Mouse (Mus musculus) urinary bladder, adult 18-20 months (tissue): ENCODE measurements around the gene Zc3hav1.
A peak's percentile ranks its signal among the peaks of the same experiment; 100 is the strongest.
"Not testable (repeated sequence)": the region's sequence is repeated elsewhere in the genome, so short reads cannot be mapped to it uniquely, and the experiment has no call there.

Experiments used
- DNase-seq, 2 experiments: peaks; one replicate each; pipeline ENCODE4 v3.0.0; 2022; ENCODE audit warnings: low spot score in 2 of 2, mixed read lengths in 2 of 2

The Zc3hav1 gene

DNA sequence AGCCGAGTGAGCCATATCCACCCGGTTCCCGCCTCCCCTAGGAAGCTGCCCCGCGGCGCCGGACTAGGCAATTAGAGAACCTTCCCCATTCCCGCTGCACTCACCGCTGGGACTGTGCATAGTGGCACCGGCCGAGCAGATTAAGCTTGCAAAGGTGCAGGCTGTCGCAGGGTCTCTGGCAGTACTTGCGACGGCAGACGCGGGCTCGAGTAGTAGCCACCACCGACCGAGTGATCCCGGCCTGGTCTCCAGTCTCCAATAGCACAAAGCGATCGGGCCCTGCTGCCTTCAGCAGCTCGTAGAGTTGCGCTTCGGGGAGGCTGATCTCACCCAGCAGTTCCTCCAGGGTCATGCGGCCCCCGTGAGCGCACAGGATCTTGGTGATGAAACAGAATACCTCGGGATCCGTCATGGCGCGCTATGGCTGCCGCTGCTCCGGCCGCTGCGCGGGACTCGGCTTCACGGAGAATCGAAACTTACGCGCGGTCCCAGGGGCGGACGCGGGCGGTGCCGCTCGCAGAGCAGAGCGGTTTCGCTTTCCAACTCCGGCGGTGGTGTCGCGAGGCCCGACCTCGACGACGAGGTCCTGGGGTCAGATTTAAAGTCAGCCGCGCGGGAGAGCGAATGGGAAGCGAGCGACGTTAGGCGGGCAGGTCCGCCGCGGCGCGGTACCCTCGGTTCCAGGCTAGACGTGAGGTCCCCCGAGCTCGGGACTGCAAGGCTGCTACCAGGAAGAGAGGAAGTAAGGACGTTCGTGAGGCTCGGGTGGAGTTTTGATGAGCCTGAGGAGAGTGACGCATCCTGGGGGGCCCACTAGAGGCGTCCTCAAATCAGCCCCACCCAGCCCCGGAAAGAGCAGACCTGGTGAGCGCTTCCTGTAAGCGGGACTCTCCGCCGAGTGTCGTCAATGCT, at the start of gene Zc3hav1:
Gene Zc3hav1 (minus strand): TSS at position 793 of the 912 bp plus-strand sequence.
- DNase-seq, result peak; percentile 77 to 88

DNA sequence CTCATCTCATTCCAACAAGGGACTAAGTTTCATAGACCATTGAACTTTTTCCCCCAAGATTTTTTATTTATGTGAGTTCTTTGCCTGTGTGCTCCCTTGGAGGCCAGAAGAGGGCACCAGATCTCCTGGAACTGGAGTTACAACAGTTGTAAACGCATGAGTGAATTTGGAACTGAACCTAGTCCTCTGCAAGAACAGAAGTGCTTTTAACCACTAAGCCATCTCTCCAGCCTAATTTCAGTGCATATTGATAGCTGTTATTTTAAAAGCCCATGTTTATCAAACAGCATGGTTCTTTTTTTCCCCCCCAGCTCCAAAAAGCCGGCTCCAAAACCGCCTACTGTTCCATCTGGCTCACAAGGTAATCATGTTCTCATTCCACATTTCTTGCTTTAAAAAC, 35.3 kb upstream of the Zc3hav1 start:
- no peak for DNase-seq

GRCm38 (mm10) chr6:38381129-38381771, 26.8 kb upstream of the Zc3hav1 start, which contains the start of gene Ttc26:
Gene Ttc26 (plus strand): TSS chr6:38381469.
- DNase-seq, result peak; percentile 74 to 81

DNA sequence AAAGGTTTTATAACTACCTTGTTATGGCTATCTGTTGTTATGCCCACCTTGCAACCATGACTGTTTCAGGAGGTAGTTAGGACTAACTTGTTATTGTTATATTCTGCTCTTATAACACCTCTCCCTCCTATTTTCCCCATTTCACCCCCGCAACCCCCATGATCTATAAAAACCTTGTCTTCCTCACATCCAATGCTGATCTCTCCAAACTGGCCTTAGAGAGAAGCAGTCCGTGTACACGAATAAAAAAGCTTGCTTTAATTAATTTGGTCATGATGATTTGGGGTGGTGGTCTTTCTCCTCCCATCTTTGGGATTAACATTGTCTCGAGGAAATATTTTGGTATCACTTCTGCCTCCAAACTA, 26.3 kb upstream of the Zc3hav1 start:
- no peak for DNase-seq

- DNase-seq, result no peak
Measured at GRCm38 (mm10) chr6:38374271-38374670, 19.9 kb upstream of the Zc3hav1 start.

DNA sequence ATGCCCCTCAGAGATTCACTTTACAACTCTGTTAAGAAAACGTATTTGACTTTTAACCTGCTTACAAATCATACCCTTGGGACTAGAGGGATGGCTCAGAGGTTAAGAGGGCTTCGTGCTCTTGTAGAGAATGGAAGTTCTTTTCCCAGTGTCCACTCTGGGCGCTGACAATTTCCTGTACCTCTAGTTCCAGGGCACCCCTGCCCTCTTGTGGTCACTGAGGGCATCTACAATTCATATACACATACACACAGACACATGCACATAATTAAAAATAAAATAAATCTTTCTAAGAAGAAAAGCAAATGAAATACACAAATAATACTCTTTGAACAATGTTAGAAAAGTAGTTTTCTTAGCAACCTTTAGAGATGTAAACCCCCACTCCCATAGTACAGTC, 15.5 kb upstream of the Zc3hav1 start:
- DNase-seq, result no peak

GRCm38 (mm10) chr6:38364121-38364520, 9.7 kb upstream of the Zc3hav1 start:
- no peak for DNase-seq

- no peak for DNase-seq
Measured at GRCm38 (mm10) chr6:38363370-38363769, 9.0 kb upstream of the Zc3hav1 start.

GRCm38 (mm10) chr6:38361937-38362336, 7.5 kb upstream of the Zc3hav1 start:
- no peak for DNase-seq

- no peak for DNase-seq
Measured at GRCm38 (mm10) chr6:38361065-38361464, 6.7 kb upstream of the Zc3hav1 start.

GRCm38 (mm10) chr6:38359736-38360499, 5.5 kb upstream of the Zc3hav1 start:
- no peak for DNase-seq

- not testable (repeated sequence) for DNase-seq
Measured at GRCm38 (mm10) chr6:38359044-38359735, 4.8 kb upstream of the Zc3hav1 start.

GRCm38 (mm10) chr6:38358253-38359027, 4.0 kb upstream of the Zc3hav1 start:
- DNase-seq, result no peak

DNA sequence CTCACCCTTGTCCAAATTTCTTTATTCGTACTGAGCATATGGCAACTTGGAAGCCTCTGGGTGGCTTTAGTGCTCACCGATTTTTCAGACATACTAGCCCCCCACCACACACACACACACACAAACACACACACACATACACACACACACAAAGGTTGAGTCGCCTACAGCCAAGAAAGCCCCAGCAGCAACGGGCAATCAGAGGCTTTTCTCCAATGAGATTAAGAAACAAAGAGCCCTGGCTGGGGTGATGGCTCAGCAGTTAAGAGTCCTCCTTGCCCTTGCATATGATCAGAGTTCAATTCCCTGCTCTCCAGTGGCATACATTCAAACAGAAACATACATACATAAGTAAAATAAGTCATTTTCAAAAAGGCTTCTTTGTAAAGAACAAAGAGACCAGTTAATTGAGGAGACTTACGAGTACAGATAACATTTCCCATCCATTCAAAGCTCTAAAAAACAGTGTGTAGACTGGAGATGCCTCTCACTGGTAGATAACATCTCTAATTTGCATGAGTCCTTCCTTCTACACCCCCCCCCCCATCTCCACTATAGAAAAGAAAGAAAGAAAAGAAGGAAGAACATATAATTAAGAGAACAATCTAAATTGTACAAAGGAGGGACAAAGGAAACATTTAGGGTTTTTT, 3.3 kb upstream of the Zc3hav1 start:
- no peak for DNase-seq

GRCm38 (mm10) chr6:38356661-38357433, 2.4 kb upstream of the Zc3hav1 start:
- not testable (repeated sequence) for DNase-seq

DNA sequence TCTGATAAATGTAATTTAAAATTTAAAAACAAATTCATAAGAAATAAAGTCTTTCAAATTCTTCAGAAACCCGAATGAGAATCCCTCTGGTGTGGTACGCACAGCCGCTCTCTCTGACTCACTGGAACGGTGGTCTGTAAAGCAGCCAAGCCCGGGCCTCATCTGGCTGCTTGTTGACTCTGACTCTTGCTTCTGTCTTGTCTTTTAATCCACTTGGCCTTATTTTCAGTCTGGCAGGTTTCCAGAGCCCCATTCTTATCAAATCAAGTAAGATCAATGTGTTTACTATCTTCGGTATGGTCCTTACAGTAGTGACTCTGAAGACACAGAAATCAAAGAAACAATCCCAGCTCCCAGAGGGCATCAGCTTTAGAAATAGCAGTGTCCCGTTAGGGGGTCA, 1.5 kb upstream of the Zc3hav1 start:
- no peak for DNase-seq

DNA sequence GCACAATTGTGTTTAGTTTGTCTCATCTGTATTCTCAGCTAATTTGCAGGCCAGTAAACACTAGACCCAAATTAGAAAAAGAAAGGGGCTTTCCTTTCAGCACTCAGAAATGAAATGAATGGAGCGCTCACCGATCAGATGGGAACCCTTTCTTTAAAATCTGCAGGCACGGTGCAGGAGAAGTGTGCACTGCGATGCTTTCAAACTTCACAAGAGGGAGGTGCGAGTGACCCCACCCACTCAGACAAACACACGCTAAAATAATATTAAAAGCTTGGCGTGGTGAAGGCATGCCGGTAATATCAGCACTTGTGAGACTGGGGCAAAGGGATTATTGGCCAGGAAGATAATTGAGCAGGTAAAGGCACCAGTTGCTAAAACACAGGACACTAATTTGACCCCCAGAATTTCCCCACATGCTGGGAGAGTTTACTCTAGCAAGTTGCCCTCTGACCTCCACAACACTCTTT, 986 bp upstream of the Zc3hav1 start:
- DNase-seq, result no peak

DNA sequence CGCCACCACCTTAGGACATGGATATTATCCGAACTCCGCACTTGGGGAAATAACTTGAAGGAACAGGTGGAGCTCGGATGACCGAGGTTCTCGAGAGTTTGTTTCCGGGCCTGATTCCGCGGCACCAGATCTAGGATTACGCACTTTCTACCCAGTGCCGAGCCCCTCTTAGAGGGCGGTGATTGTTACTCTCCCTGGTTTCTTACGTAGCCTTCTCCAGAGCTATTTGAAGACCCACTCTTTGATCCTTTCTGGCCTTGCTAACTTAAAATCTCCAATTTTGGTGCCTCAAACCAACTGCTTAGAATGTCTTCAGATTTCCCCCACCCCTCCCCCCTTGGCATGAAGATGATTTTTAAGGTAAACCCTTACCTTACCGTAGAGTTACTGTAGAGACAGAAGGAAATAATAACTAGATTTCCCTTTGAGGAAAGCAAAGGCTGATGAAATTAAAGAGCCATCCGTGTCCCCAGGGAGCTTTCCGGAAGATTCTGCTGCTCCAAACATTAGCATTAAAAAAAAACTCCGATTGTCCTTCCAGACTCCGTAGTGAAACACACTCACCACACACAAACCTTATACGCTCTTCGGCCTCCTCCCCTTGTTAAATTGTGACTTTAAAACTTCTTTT, 435 bp upstream of the Zc3hav1 start:
- DNase-seq, result no peak

- DNase-seq, result no peak
Measured at GRCm38 (mm10) chr6:38353181-38353580, 1.2 kb downstream of the Zc3hav1 start.
